Mouse (Mus musculus) lung, embryonic 15.5 days (tissue): ENCODE results near the gene Nav2. TPM values are rescaled to one million over a fixed set of nuclear protein-coding genes. Genes with fewer than 3 reads are reported as not detected.

Source experiments
- ATAC-seq: fragments of 200-750 bp; cut with Nextera tagmentation; 2 replicates; pipeline ENCODE4 v1.8.0; 2017; ENCODE audit warnings: moderate number of reproducible peaks, borderline replicate concordance; ENCODE audit not compliant: low FRiP score, low TSS enrichment; ENCODE audit errors: extremely low read depth
- H3K27ac ChIP-seq: fragments of 300-500 bp; sonication (generic); 2 replicates; pipeline ENCODE4 v1.5.1; 2015; ENCODE audit warnings: moderate library complexity, mild to moderate bottlenecking, inconsistent platforms
- H3K27me3 ChIP-seq: fragments of 300-500 bp; sonication (generic); 2 replicates; pipeline ENCODE4 v1.6.1; 2015; ENCODE audit warnings: inconsistent platforms
- H3K36me3 ChIP-seq: fragments of 300-500 bp; sonication (generic); 2 replicates; pipeline ENCODE4 v1.6.1; 2015; ENCODE audit warnings: inconsistent platforms
- H3K4me1 ChIP-seq: fragments of 300-500 bp; sonication (generic); 2 replicates; pipeline ENCODE4 v1.6.1; 2015; ENCODE audit warnings: inconsistent platforms
- H3K4me2 ChIP-seq: fragments of 300-500 bp; sonication (generic); 2 replicates; pipeline ENCODE4 v1.6.1; 2015; ENCODE audit warnings: inconsistent platforms, mild to moderate bottlenecking, moderate library complexity
- H3K4me3 ChIP-seq: fragments of 300-500 bp; sonication (generic); 2 replicates; pipeline ENCODE4 v1.5.1; 2015; ENCODE audit warnings: mild to moderate bottlenecking, inconsistent platforms
- H3K9ac ChIP-seq: fragments of 300-500 bp; sonication (generic); 2 replicates; pipeline ENCODE4 v1.6.1; 2015; ENCODE audit warnings: inconsistent platforms
- H3K9me3 ChIP-seq: fragments of 300-500 bp; sonication (generic); 2 replicates; pipeline ENCODE4 v1.6.1; 2016; ENCODE audit warnings: inconsistent platforms
- WGBS: fragments of 180-500 bp; shearing (Covaris S2); methylation state at CpG from one replicate; pipeline ENCODE4 v1.1.7; 2015; 5-methylcytosine and 5-hydroxymethylcytosine counted together
- polyA plus RNA-seq: library from polyadenylated mRNA; unstranded; fragments of >200 nt; fragmentation: Nextera tagmentation; extraction: Ambion mirVana; gene quantifications from 2 replicates; pipeline ENCODE4 v1.2.1, GENCODE M21; 2015

Gene Nav2
- polyA plus RNA-seq, 1 experiment from 2014 or later: 27.6 TPM

- H3K27me3 ChIP-seq: no peaks in the 10 kb centered on the region
- H3K4me3 ChIP-seq: no peak overlapping the region
- no peaks in the 10 kb centered on the region for H3K36me3 ChIP-seq
- 83% methylated on average over 10 of the region's 10 CpGs for WGBS
- no peak for ATAC-seq
- no peak overlapping the region for H3K27ac ChIP-seq
- H3K9ac ChIP-seq: no peak overlapping the region
- H3K9me3 ChIP-seq: no peaks in the 10 kb centered on the region
- 0 out of 2 replicates have a peak, but pooled peaks cover 6% of the 10 kb centered on the region for H3K4me1 ChIP-seq
- H3K4me2 ChIP-seq: no peak overlapping the region
Measured at GRCm38 (mm10) chr7:49014480-49014879, 106.0 kb downstream of the Nav2 start.

- no peak overlapping the region for H3K4me2 ChIP-seq
- H3K27me3 ChIP-seq: no peaks in the 10 kb centered on the region
- no peaks in the 10 kb centered on the region for H3K9me3 ChIP-seq
- 0 out of 2 replicates have a peak, but pooled peaks cover 6% of the 10 kb centered on the region for H3K4me1 ChIP-seq
- H3K9ac ChIP-seq: no peak overlapping the region
- ATAC-seq: no peak
- no peak overlapping the region for H3K4me3 ChIP-seq
- 87% methylated on average over 6 of the region's 6 CpGs for WGBS
- no peaks in the 10 kb centered on the region for H3K36me3 ChIP-seq
- no peak overlapping the region for H3K27ac ChIP-seq
Measured at GRCm38 (mm10) chr7:49015297-49015696, 106.8 kb downstream of the Nav2 start.

DNA sequence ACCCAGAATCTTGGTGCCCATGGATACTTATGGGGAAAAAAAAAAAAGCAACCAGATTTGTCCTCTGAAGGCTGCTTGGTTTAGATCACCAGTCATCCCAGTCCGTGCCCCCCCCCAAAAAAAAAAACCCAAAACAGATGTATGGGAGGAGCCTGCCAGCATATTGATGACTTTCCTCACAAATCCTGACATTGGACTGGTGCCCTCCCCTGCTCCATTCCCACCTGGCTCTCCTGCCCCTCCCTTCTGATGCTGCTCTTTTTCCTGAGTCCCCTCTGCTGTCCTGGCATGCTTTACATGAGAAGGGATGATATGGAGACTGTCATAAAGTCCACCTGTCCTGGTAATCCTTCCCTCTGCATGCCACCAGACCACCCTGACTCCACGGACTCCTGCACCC is 107.6 kb downstream of the Nav2 start:
- H3K4me1 ChIP-seq: 0 out of 2 replicates have a peak, but pooled peaks cover 6% of the 10 kb centered on the region
- no peak for ATAC-seq
- no peaks in the 10 kb centered on the region for H3K36me3 ChIP-seq
- no peak overlapping the region for H3K4me2 ChIP-seq
- H3K9ac ChIP-seq: no peak overlapping the region
- no peak overlapping the region for H3K4me3 ChIP-seq
- no peak overlapping the region for H3K27ac ChIP-seq
- WGBS: 74% methylated on average over 2 of the region's 2 CpGs
- H3K9me3 ChIP-seq: no peaks in the 10 kb centered on the region
- H3K27me3 ChIP-seq: no peaks in the 10 kb centered on the region

- Histone ChIP-seq H3K4me1 (0 out of 2 replicates have a peak, but pooled peaks cover 6% of the 10 kb centered on the region), H3K4me3 (no peak overlapping the region), H3K27me3 (no peaks in the 10 kb centered on the region), H3K4me2 (no peak overlapping the region), H3K9me3 (no peaks in the 10 kb centered on the region), H3K36me3 (no peaks in the 10 kb centered on the region), H3K9ac (no peak overlapping the region), H3K27ac (no peak overlapping the region)
- ATAC-seq: no peak
- WGBS: 82% methylated on average over 5 of the region's 5 CpGs
Measured at GRCm38 (mm10) chr7:49017794-49018193, 109.3 kb downstream of the Nav2 start.

GRCm38 (mm10) chr7:49018478-49018914 is 110.0 kb downstream of the Nav2 start:
- no peak for ATAC-seq
- no peaks in the 10 kb centered on the region for H3K36me3 ChIP-seq
- H3K27me3 ChIP-seq: no peaks in the 10 kb centered on the region
- no peak overlapping the region for H3K4me2 ChIP-seq
- H3K9ac ChIP-seq: no peak overlapping the region
- 0 out of 2 replicates have a peak, but pooled peaks cover 6% of the 10 kb centered on the region for H3K4me1 ChIP-seq
- H3K9me3 ChIP-seq: no peaks in the 10 kb centered on the region
- WGBS: 34% methylated on average over 7 of the region's 7 CpGs
- no peak overlapping the region for H3K4me3 ChIP-seq
- no peak overlapping the region for H3K27ac ChIP-seq

- ATAC-seq: no peak
- H3K27me3 ChIP-seq: no peaks in the 10 kb centered on the region
Measured at GRCm38 (mm10) chr7:49025026-49025815, 116.7 kb downstream of the Nav2 start.

GRCm38 (mm10) chr7:49025991-49026390 is 117.5 kb downstream of the Nav2 start:
- Histone ChIP-seq H3K27me3 (no peaks in the 10 kb centered on the region), H3K4me2 (no peak overlapping the region), H3K4me1 (no peaks in the 10 kb centered on the region), H3K27ac (no peak overlapping the region), H3K4me3 (no peak overlapping the region), H3K9me3 (no peaks in the 10 kb centered on the region), H3K36me3 (no peaks in the 10 kb centered on the region), H3K9ac (no peak overlapping the region)
- ATAC-seq: no peak
- 77% methylated on average over 3 of the region's 3 CpGs for WGBS

More at GRCm38 (mm10) chr7:49025026-49025815, 116.7 kb downstream of the Nav2 start:
- H3K4me3 ChIP-seq: no peak overlapping the region
- WGBS: 60% methylated on average over 8 of the region's 8 CpGs
- no peak overlapping the region for H3K9ac ChIP-seq
- no peak overlapping the region for H3K27ac ChIP-seq
- H3K36me3 ChIP-seq: no peaks in the 10 kb centered on the region
- H3K4me2 ChIP-seq: no peak overlapping the region
- H3K4me1 ChIP-seq: no peaks in the 10 kb centered on the region
- no peaks in the 10 kb centered on the region for H3K9me3 ChIP-seq

DNA sequence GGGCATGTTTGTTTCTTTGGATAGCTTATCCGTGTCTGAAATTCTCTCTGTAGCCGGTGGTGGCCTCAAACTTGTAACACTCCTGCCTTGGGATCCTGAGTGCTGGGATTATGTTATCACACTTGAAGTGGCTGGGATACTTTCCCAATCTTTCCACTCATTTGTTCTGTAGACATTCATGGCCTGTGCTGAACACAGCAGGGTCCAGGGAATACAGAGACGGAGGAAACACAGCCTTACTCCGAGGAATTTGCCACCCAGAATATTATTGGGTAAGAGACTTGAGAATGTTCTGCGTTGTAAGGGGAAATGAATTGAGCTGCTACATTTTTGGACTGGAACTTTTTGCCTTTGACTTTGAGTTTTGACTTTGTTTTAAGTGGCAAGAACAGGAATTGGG is 118.0 kb downstream of the Nav2 start:
- WGBS: 50% methylated on average over 5 of the region's 5 CpGs
- no peak overlapping the region for H3K9ac ChIP-seq
- no peaks in the 10 kb centered on the region for H3K9me3 ChIP-seq
- H3K4me2 ChIP-seq: no peak overlapping the region
- no peaks in the 10 kb centered on the region for H3K27me3 ChIP-seq
- H3K4me3 ChIP-seq: no peak overlapping the region
- no peak for ATAC-seq
- H3K27ac ChIP-seq: no peak overlapping the region
- no peaks in the 10 kb centered on the region for H3K4me1 ChIP-seq
- no peaks in the 10 kb centered on the region for H3K36me3 ChIP-seq

DNA sequence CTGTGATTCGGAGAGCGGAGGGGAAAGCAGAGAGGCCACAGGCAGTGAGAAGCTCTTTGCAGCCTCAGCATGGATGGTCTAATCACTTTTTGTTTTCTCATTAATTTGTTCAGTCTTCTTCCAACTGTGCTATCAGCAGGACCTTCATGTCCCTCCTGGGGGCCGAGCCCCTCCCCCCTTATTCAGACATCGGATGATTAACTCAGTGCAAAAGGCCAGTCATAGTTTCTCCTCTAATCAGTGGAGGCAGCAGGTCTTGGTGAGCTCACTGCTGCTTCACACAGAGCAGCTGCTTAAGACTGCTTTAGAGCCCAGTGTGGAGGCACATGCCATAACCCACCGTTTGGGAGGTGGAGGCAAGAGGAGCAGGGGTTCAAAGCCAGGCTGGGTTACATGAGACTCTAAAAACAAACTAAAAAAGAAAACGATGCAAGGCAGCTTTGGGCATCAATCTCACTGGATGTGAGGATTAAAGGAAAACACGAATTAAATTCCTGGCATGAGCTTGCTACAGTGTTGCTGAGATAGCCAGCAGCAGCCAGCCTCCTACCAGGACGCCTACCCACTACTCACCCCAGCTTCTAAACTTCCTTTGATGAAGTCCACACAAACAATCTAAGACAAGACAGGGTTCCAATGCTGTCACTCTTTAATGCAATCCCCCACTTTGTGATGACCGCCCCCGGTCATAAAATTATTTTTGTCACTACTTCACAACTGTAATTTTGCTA is 120.9 kb downstream of the Nav2 start:
- Histone ChIP-seq H3K4me1 (no peaks in the 10 kb centered on the region), H3K4me3 (no peak overlapping the region), H3K4me2 (no peak overlapping the region), H3K27me3 (no peaks in the 10 kb centered on the region), H3K9me3 (no peaks in the 10 kb centered on the region), H3K27ac (no peak overlapping the region), H3K9ac (no peak overlapping the region), H3K36me3 (no peaks in the 10 kb centered on the region)
- no peak for ATAC-seq
- 35% methylated on average over 10 of the region's 10 CpGs for WGBS

DNA sequence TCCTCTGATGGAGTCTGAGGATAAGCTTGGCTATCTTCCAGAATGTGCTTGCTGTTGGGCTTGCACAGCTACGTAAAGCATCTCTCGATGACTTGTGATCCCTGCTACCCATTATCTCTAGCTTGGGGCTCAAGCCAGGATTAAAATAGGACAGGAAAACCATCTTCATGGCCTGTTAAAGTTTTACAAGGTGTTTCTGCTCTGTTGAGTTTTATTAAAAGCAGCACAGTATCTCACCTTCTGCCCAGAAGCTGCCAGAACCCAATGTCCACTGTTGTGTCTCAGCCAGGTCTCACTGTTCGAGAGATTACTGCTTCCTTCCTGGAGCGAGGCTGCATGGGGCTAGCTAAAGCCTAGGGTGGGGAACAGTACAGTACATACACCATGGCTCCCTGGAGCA is 123.7 kb downstream of the Nav2 start:
- H3K27ac ChIP-seq: no peak overlapping the region
- no peak overlapping the region for H3K4me2 ChIP-seq
- H3K4me3 ChIP-seq: no peak overlapping the region
- H3K9ac ChIP-seq: no peak overlapping the region
- H3K4me1 ChIP-seq: no peaks in the 10 kb centered on the region
- no peak for ATAC-seq
- 58% methylated on average over 4 of the region's 4 CpGs for WGBS
- H3K36me3 ChIP-seq: no peaks in the 10 kb centered on the region
- H3K9me3 ChIP-seq: no peaks in the 10 kb centered on the region
- H3K27me3 ChIP-seq: no peaks in the 10 kb centered on the region

GRCm38 (mm10) chr7:49034253-49034652 is 125.7 kb downstream of the Nav2 start:
- no peak for ATAC-seq
- H3K4me2 ChIP-seq: no peak overlapping the region
- WGBS: 73% methylated on average over 2 of the region's 2 CpGs
- no peak overlapping the region for H3K27ac ChIP-seq
- H3K9ac ChIP-seq: no peak overlapping the region
- H3K4me3 ChIP-seq: no peak overlapping the region
- no peaks in the 10 kb centered on the region for H3K4me1 ChIP-seq
- H3K36me3 ChIP-seq: no peaks in the 10 kb centered on the region
- no peaks in the 10 kb centered on the region for H3K27me3 ChIP-seq
- no peaks in the 10 kb centered on the region for H3K9me3 ChIP-seq

DNA sequence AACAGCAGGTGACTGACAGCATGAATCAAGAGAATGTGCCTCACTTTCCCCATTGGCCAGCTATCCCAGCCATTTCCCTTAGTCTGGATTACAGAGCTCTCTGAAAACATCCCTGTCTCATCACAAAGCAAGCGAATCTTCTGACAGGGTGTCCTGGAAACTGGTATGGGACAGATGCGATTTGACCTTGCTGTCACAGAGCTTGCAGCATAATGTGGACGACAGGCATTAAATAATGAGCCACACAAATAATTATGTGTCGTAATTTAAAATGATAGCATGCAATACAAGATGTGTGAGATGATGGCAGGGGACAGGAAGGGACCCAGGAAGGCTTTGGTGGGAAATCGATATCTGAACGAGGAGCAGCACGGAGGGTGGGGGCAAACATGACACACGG is 131.6 kb downstream of the Nav2 start:
- H3K27ac ChIP-seq: 0 out of 2 replicates have a peak overlapping the region, but pooled peaks have one; percentile 27
- peak; percentile 37; the same call in 1 of the 2 replicates for ATAC-seq
- no peak overlapping the region for H3K9ac ChIP-seq
- no peak overlapping the region for H3K4me2 ChIP-seq
- H3K9me3 ChIP-seq: no peaks in the 10 kb centered on the region
- no peak overlapping the region for H3K4me3 ChIP-seq
- H3K27me3 ChIP-seq: no peaks in the 10 kb centered on the region
- WGBS: 49% methylated on average over 8 of the region's 8 CpGs
- no peaks in the 10 kb centered on the region for H3K36me3 ChIP-seq
- peaks cover 1% of the 10 kb centered on the region; the same call in 1 of the 2 replicates for H3K4me1 ChIP-seq
